Mouse (Mus musculus) Patski (cell line): ENCODE measurements around the gene Mlf2. TPM values are rescaled to one million over a fixed set of nuclear protein-coding genes. Genes with fewer than 3 reads are reported as not detected.

ENCODE experiments used
- ATAC-seq: fragments of 100-300 bp; one replicate; pipeline ENCODE4 v1.8.0; 2021
- CTCF ChIA-PET: fragments of 350-600 bp; sonication (Branson Sonifier 250); formaldehyde crosslinking; loops from one replicate; lab custom pipeline; 2022; ENCODE audit warnings: inconsistent platforms; lab: Charles Lee
- POLR2A ChIA-PET: fragments of 350-600 bp; sonication (Branson Sonifier 250); formaldehyde crosslinking; loops from one replicate; lab custom pipeline; 2022; ENCODE audit warnings: antibody characterized with exemption, inconsistent platforms; lab: Charles Lee
- DNase-seq: peaks from one replicate; pipeline ENCODE4 v3.0.0-alpha.2; 2011; ENCODE audit warnings: low read depth, low spot score
- H3K27me3 ChIP-seq: fragments of 371-371 bp; one replicate; pipeline ENCODE4 v1.5.1; 2021
- CTCF ChIP-seq: fragments of 100-300 bp; IDR thresholded peaks from one replicate; pipeline ENCODE4 v1.5.1; 2021
- in situ Hi-C: fragments of 300-500 bp; cut with MboI; formaldehyde crosslinking; loops from 3 replicates; pipeline ENCODE4 v1.11.1; 2018; ENCODE audit warnings: low pct_unique_long_range_greater_than_20kb, mixed read lengths
- polyA plus RNA-seq: library from polyadenylated mRNA; unstranded; gene quantifications from one replicate; pipeline ENCODE4 v1.2.3, GENCODE M21; 2021

Mlf2 gene
- polyA plus RNA-seq, 1 experiment from 2014 or later: 442 TPM

GRCm38 (mm10) chr6:124898359-124898758 is 32.8 kb upstream of the Mlf2 start:
- DNase-seq: no peak
- no peak for ATAC-seq
- no peaks in the 10 kb centered on the region for H3K27me3 ChIP-seq
- in situ Hi-C loops: no loop called here
- CTCF ChIA-PET: interaction anchor here (1.4 kb wide), 1 partner anchor 33 kb away, joined by 3 read pairs; no protein-coding TSS in a partner anchor
- POLR2A ChIA-PET: no interaction called here
- no peak for TF ChIP-seq CTCF

GRCm38 (mm10) chr6:124900056-124900800 is 31.0 kb upstream of the Mlf2 start:
- no peaks in the 10 kb centered on the region for H3K27me3 ChIP-seq
- ChIA-PET CTCF (interaction anchor here (1.2 to 2.7 kb wide), 3 partner anchors 9 to 40 kb away, joined by 3 to 9 read pairs (median 4); partner anchors contain the start of gene Mlf2), POLR2A (interaction anchor here (0.6 to 1.0 kb wide), 2 partner anchors 16 to 31 kb away, joined by 3 to 5 read pairs; partner anchors contain the start of gene Mlf2)
- in situ Hi-C loops: loop anchor here (5.0 to 10.0 kb wide), 2 partner anchors 33 to 185 kb away; no protein-coding TSS in a partner anchor
- DNase-seq: no peak
- no peak for ATAC-seq
- TF ChIP-seq CTCF: no peak

DNA sequence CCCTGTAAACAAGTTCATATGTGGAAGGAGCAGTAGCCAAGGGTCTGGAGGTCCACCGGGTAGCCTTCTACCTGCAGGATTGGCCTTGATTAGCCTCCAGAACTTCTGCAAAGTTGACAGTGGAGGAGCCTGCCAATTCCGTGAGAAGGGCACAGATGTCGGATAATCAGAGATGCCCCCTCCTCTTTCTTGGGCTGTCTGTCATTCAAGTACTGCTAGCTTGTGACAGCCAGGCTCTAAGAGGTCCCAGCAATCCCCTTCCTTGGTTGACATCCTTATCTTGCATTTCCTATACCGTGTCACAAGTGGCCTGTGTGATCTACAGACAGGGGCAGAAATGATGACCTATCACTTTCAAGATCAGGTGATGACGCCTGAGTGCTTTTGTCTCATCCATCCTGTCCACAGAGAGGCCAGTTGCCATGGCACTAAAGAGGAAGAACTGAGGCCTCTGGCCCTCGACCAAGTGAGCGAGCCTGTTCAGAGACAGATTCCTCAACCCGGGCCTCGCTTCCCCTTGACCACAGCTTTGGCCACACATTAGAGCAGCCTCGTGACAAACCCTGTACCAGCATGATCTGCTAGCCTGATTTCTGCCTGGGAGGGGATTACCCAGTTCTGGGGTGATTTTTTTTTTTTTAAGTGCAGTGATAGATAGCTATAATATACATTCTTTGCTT is 30.2 kb upstream of the Mlf2 start:
- in situ Hi-C loops: loop anchor here (5.0 to 10.0 kb wide), 2 partner anchors 34 to 184 kb away; no protein-coding TSS in a partner anchor
- ChIA-PET CTCF (interaction anchor here (0.7 to 2.7 kb wide), 2 partner anchors 10 to 30 kb away, joined by 3 to 9 read pairs; partner anchors contain the start of gene Mlf2), POLR2A (interaction anchor here (1.0 to 1.3 kb wide), 2 partner anchors 30 to 31 kb away, joined by 3 to 5 read pairs; partner anchors contain the start of gene Mlf2)
- no peak for TF ChIP-seq CTCF
- DNase-seq (no peak), ATAC-seq (no peak)
- H3K27me3 ChIP-seq: no peaks in the 10 kb centered on the region

- DNase-seq: no peak
- in situ Hi-C loops: loop anchor here (5.0 to 10.0 kb wide), 2 partner anchors 35 to 183 kb away; no protein-coding TSS in a partner anchor
- TF ChIP-seq CTCF: no peak
- CTCF ChIA-PET: interaction anchor here (1.0 to 1.5 kb wide), 2 partner anchors 24 to 28 kb away, joined by 3 to 6 read pairs; partner anchors contain the start of gene Mlf2
- POLR2A ChIA-PET: interaction anchor here (1.3 kb wide), 1 partner anchor 30 kb away, joined by 5 read pairs; no protein-coding TSS in a partner anchor
- no peak for ATAC-seq
- H3K27me3 ChIP-seq: no peaks in the 10 kb centered on the region
Observed at GRCm38 (mm10) chr6:124901851-124902250, 29.3 kb upstream of the Mlf2 start.

DNA sequence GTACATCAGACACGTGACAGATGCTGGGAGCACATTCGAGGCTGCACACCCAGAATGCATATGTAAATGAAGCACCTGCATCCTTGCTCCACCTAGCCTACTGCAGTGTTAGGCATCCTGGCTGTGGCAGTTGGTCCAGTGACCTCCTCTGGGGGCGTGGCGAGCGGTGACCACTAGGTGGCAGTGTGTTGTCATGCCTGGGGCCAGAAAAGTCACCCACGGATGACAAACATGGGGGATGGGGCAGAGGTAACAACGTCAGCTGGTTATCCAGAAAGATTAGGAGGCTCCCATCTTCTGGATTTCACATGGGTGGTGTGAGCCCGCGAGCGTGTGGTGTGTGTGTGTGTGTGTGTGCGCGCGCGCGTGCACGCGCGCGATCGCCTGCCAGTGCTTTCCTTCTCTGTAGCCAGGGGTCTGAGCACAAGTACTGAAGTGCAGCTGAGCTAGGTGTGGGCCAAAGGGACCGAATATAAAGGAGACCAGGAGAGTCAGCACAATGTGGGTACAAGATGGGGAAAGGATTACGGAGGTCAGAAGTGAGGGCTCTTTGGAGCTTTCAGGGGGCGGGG is 27.5 kb upstream of the Mlf2 start:
- no peak for DNase-seq
- ChIA-PET CTCF (interaction anchor here (0.6 to 3.7 kb wide), 24 partner anchors 10 to 178 kb away, joined by 3 to 86 read pairs (median 4); partner anchors contain the start of genes Mlf2 and Ptms), POLR2A (interaction anchor here (0.7 to 3.6 kb wide), 9 partner anchors 9 to 62 kb away, joined by 3 to 16 read pairs (median 6); partner anchors contain the start of genes Cops7a and Mlf2)
- in situ Hi-C loops: loop anchor here (5.0 to 10.0 kb wide), 2 partner anchors 36 to 181 kb away; no protein-coding TSS in a partner anchor
- H3K27me3 ChIP-seq: no peaks in the 10 kb centered on the region
- peak; percentile 96 for TF ChIP-seq CTCF
- ATAC-seq: peak; percentile 66

DNA sequence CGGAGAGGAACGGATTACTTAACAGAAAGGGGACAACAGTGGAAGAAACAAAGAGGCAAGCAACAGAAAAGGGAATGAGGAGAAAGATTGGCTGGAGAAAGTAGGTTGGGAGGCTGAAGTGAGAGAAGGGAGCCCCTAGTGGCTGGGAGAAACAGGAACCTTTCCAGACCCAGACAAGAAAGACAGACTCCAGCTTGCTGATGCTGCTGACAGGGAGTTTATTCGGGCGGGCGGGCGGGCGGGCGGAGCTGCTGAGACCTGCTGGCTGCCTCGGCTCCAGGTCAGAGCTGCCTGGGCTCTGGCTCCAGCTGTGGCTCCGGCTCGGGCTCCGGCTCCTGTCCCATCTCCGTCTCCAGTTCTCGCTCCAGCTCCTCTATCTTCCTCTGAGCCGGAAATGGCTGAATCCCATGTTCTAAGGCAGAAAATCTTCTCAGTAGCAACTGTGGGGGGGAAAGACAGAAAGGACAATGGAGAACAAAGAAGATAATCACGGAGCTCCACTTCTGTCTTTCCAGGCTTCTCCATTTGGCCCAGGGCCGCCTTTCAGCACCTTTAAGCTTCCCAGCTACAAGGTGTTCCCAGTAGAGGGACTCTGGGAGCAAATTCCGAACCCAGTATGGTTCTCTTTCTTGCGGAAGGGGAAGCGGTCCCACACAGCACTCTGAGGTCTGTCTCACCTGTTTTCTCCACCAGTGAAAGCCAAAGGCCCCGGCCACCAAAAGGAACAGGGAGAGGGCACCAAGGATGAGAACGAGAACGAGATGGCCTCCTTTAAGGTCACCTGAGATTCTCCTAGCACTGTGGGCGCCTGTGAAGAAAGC is 26.8 kb upstream of the Mlf2 start:
- ChIA-PET CTCF (interaction anchor here (0.6 to 3.7 kb wide), 24 partner anchors 11 to 178 kb away, joined by 3 to 86 read pairs (median 4); partner anchors contain the start of genes Mlf2 and Ptms), POLR2A (interaction anchor here (0.7 to 3.6 kb wide), 8 partner anchors 12 to 61 kb away, joined by 3 to 16 read pairs (median 6); partner anchors contain the start of genes Cops7a and Mlf2)
- DNase-seq: no peak
- TF ChIP-seq CTCF: peak; percentile 74
- peak; percentile 66 for ATAC-seq
- no peaks in the 10 kb centered on the region for H3K27me3 ChIP-seq
- in situ Hi-C loops: loop anchor here (5.0 to 10.0 kb wide), 2 partner anchors 37 to 180 kb away; no protein-coding TSS in a partner anchor

DNA sequence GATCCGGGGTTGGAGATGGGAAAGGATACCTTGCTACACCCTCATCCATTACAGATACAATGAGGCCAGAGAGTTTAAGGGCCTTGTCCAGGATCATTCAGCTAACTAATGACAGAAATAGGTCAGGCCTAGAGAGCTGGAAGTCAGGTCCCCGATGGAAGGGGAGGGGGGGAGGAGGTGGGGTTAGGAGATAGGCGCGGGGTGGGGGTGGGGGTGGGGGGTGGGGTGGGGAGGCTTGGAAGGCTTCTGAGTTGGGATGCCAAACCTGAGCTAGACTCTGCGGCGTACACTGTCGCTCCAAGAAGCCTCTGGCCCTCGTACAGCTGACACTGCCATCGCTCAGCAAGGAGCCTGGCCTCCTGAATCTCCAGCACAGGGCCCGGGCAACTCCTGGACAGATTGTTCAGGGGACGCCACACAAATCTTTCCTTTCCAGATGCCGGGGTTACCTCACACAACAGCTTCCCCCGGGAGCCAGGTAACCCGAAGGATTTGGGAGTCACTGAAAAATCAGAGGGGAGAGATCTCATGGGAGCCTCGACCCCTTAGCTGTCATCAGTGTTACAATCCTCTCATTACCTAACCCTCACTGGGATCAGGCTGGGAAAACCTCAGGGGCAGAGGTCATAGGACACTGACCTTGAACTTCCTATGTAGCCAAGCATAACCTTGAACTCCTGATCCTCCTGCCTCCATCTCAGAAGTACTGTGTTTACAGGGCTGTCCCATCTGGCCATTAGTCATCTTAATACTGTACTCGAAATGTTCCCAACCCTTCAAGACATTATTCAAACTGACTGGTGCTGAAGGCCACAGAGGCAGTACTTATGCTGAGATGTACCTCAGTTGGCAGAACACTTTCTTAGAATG is 26.0 kb upstream of the Mlf2 start:
- TF ChIP-seq CTCF: no peak
- ChIA-PET CTCF (interaction anchor here (0.7 to 3.7 kb wide), 7 partner anchors 11 to 115 kb away, joined by 3 to 86 read pairs (median 6); partner anchors contain the start of gene Mlf2), POLR2A (interaction anchor here (1.6 to 3.6 kb wide), 5 partner anchors 11 to 60 kb away, joined by 6 to 16 read pairs (median 11); partner anchors contain the start of genes Cops7a and Mlf2)
- no peak for ATAC-seq
- no peaks in the 10 kb centered on the region for H3K27me3 ChIP-seq
- DNase-seq: no peak
- in situ Hi-C loops: loop anchor here (5.0 to 10.0 kb wide), 2 partner anchors 38 to 180 kb away; no protein-coding TSS in a partner anchor

DNA sequence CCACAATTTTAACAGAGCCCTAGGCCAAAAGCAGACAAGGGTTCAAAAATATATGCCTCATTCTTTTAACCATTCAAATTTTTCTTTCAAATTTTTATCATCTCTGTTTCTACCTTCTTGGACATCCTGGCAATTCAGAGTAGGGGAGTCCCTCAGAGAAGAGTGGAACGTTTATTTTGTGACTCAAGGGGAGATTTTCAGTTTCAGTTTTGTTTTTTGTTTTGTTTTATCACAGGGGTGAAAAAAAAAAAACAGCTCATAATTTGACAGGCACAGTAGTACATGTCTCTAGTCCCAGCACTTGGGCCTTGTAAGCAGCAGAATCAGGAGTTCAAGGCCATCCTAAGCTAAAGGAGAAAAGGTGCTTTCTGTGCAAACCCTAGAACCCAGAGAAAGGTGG is 23.4 kb upstream of the Mlf2 start:
- ATAC-seq (no peak), DNase-seq (no peak)
- no peaks in the 10 kb centered on the region for H3K27me3 ChIP-seq
- in situ Hi-C loops: loop anchor here (10.0 kb wide), 1 partner anchor 177 kb away; no protein-coding TSS in a partner anchor
- ChIA-PET POLR2A (interaction anchor here (0.7 to 2.4 kb wide), 2 partner anchors 11 to 13 kb away, joined by 3 to 6 read pairs; no protein-coding TSS in a partner anchor), CTCF (interaction anchor here (1.2 to 2.6 kb wide), 4 partner anchors 9 to 23 kb away, joined by 3 to 13 read pairs (median 3); partner anchors contain the start of gene Mlf2)
- no peak for TF ChIP-seq CTCF
